Mouse (Mus musculus) forebrain, embryonic 15.5 days (tissue): Measurements from ENCODE around the gene Smlr1. TPM values are rescaled to one million over a fixed set of nuclear protein-coding genes. Genes with fewer than 3 reads are reported as not detected.

Experiments used
- ATAC-seq: fragments of 200-750 bp; cut with Nextera tagmentation; replicated peaks from 2 replicates; pipeline ENCODE4 v1.8.0; 2017; ENCODE audit warnings: mild to moderate bottlenecking, moderate TSS enrichment, moderate library complexity
- H3K27ac ChIP-seq: fragments of 300-500 bp; sonication (generic); replicated peaks from 2 replicates; pipeline ENCODE4 v1.5.1; 2015; ENCODE audit warnings: mild to moderate bottlenecking, inconsistent platforms
- H3K27me3 ChIP-seq: fragments of 300-500 bp; sonication (generic); 2 replicates; pipeline ENCODE4 v1.6.1; 2015; ENCODE audit warnings: inconsistent platforms
- H3K36me3 ChIP-seq: fragments of 300-500 bp; sonication (generic); 2 replicates; pipeline ENCODE4 v1.6.1; 2015; ENCODE audit warnings: mild to moderate bottlenecking, inconsistent platforms
- H3K4me1 ChIP-seq: fragments of 300-500 bp; sonication (generic); 2 replicates; pipeline ENCODE4 v1.6.1; 2015; ENCODE audit warnings: inconsistent platforms
- H3K4me2 ChIP-seq: fragments of 300-500 bp; sonication (generic); replicated peaks from 2 replicates; pipeline ENCODE4 v1.6.1; 2015; ENCODE audit warnings: mild to moderate bottlenecking, inconsistent platforms
- H3K4me3 ChIP-seq: fragments of 300-500 bp; sonication (generic); 2 replicates; pipeline ENCODE4 v1.5.1; 2015; ENCODE audit warnings: mild to moderate bottlenecking, inconsistent platforms
- H3K9ac ChIP-seq: fragments of 300-500 bp; sonication (generic); replicated peaks from 2 replicates; pipeline ENCODE4 v1.6.1; 2015; ENCODE audit warnings: mild to moderate bottlenecking, inconsistent platforms
- H3K9me3 ChIP-seq: fragments of 300-500 bp; sonication (generic); 2 replicates; pipeline ENCODE4 v1.6.1; 2016; ENCODE audit warnings: inconsistent platforms
- WGBS: fragments of 180-500 bp; shearing (Covaris S2); methylation state at CpG from one replicate; pipeline ENCODE4 v1.1.7; 2015; ENCODE audit warnings: mixed read lengths; 5-methylcytosine and 5-hydroxymethylcytosine counted together
- polyA plus RNA-seq: library from polyadenylated mRNA; unstranded; fragments of >200 nt; fragmentation: Nextera tagmentation; extraction: Ambion mirVana; gene quantifications from 2 replicates; pipeline ENCODE4 v1.2.1, GENCODE M21; 2015

The Smlr1 gene
- polyA plus RNA-seq, 1 experiment from 2014 or later, result not detected

DNA sequence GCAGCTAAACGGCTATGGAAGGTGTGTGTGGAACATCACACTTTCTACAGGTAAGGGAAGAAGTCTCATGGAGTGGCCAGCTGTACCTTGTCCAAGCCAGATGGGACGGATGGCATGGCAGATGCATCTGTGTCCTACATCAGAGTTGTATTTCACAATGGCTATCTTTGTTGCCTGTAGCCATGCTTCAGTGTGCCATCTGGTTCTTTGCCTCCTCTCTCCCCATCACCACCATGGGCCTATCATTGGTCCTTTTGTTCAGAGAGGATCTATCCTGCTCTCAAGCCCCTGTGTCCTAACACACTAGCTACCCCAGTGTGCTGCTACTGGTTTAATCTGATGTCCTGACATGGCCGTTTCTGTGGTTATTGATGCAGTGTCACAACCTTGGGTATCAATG lies 56.4 kb downstream of the Smlr1 start:
- no peak for ATAC-seq
- H3K9ac ChIP-seq, result no peak overlapping the region
- no peaks in the 10 kb centered on the region for H3K27me3 ChIP-seq
- no peak overlapping the region for H3K27ac ChIP-seq
- H3K4me3 ChIP-seq, result no peak overlapping the region
- H3K36me3 ChIP-seq, result no peaks in the 10 kb centered on the region
- H3K9me3 ChIP-seq, result no peaks in the 10 kb centered on the region
- 90% methylated on average over 3 of the region's 3 CpGs for WGBS
- no peaks in the 10 kb centered on the region for H3K4me1 ChIP-seq
- H3K4me2 ChIP-seq, result no peak overlapping the region

Other genes with a start within 250 kb of the Smlr1 start
- gene Akap7, start 228.4 kb downstream of the Smlr1 start, polyA plus RNA-seq, result 24.5 and 28.3 TPM in 2 replicates
- 20.7 and 21.8 TPM in 2 replicates for gene Epb41l2, start 176.5 kb downstream of the Smlr1 start, polyA plus RNA-seq